Mouse (Mus musculus) lung, embryonic 16.5 days (tissue): Measurements from ENCODE around the gene Clint1. TPM values are rescaled to one million over a fixed set of nuclear protein-coding genes. Genes with fewer than 3 reads are reported as not detected.

Source experiments
- ATAC-seq: fragments of 200-750 bp; cut with Nextera tagmentation; 2 replicates; pipeline ENCODE4 v1.8.0; 2017; ENCODE audit warnings: low read depth, mild to moderate bottlenecking, moderate library complexity
- H3K27ac ChIP-seq: fragments of 300-500 bp; sonication (generic); 2 replicates; pipeline ENCODE4 v1.5.1; 2014; ENCODE audit warnings: mild to moderate bottlenecking, control low read depth, low read length
- H3K27me3 ChIP-seq: fragments of 300-500 bp; sonication (generic); 2 replicates; pipeline ENCODE4 v1.6.1; 2014; ENCODE audit warnings: low read depth, low read length, mixed read lengths; ENCODE audit not compliant: control insufficient read depth, insufficient read depth
- H3K36me3 ChIP-seq: fragments of 300-500 bp; sonication (generic); 2 replicates; pipeline ENCODE4 v1.6.1; 2014; ENCODE audit warnings: low read length; ENCODE audit not compliant: control insufficient read depth, insufficient read depth
- H3K4me1 ChIP-seq: fragments of 300-500 bp; sonication (generic); replicated peaks from 2 replicates; pipeline ENCODE4 v1.6.1; 2014; ENCODE audit warnings: low read length, mixed read lengths; ENCODE audit not compliant: control insufficient read depth, insufficient read depth
- H3K4me2 ChIP-seq: fragments of 300-500 bp; sonication (generic); 2 replicates; pipeline ENCODE4 v1.6.1; 2014; ENCODE audit warnings: low read depth, low read length, control low read depth
- H3K4me3 ChIP-seq: fragments of 300-500 bp; sonication (generic); 2 replicates; pipeline ENCODE4 v1.5.1; 2014; ENCODE audit warnings: mild to moderate bottlenecking, low read length, control low read depth
- H3K9ac ChIP-seq: fragments of 300-500 bp; sonication (generic); 2 replicates; pipeline ENCODE4 v1.6.1; 2014; ENCODE audit warnings: low read length, control low read depth
- H3K9me3 ChIP-seq: fragments of 300-500 bp; sonication (generic); 2 replicates; pipeline ENCODE4 v1.6.1; 2016; ENCODE audit warnings: low read length; ENCODE audit not compliant: control insufficient read depth
- WGBS: fragments of 180-500 bp; shearing (Covaris S2); extraction: QIAGEN DNeasy Blood & Tissue Kit; methylation state at CpG from one replicate; pipeline ENCODE4 v1.1.7; 2014; 5-methylcytosine and 5-hydroxymethylcytosine counted together
- polyA plus RNA-seq: library from polyadenylated mRNA; unstranded; fragments of >200 nt; fragmentation: Nextera tagmentation; extraction: Ambion mirVana; gene quantifications from 2 replicates; pipeline ENCODE4 v1.2.1, GENCODE M21; 2015

Clint1 gene
- polyA plus RNA-seq, 1 experiment from 2014 or later = 74.1 TPM

DNA sequence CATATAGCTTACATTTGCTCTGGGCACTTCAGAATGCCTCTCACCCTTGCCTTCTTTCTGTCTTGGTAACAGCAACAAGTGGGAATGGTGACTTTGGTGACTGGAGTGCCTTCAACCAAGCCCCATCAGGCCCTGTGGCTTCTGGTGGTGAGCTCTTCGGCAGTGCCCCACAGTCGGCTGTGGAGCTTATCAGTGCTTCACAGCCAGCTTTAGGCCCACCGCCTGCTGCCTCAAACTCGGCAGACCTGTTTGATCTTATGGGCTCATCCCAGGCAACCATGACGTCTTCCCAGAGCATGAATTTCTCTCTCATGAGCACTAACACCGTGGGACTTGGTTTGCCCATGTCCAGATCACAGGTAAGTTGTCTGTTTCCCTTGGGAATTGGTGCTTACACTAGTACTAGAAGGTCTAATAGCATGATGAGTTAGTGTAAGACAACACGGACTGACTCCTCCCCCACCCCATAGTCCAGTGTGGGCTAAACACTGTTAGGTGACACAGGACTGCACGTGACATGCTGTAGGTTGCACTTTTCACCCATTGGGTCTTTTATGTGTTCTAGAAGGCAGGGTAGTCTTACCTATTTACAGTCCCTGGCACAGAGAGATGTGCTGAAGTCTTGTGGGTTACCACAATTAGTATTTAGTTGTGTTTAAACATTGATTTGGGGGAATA lies 54.4 kb downstream of the Clint1 start:
- no peak overlapping the region for H3K4me2 ChIP-seq
- 81% methylated on average over 8 of the region's 8 CpGs for WGBS
- H3K27ac ChIP-seq = no peak overlapping the region
- H3K4me1 ChIP-seq = no peaks in the 10 kb centered on the region
- no peak overlapping the region for H3K9ac ChIP-seq
- H3K27me3 ChIP-seq = no peaks in the 10 kb centered on the region
- peaks cover 51% of the 10 kb centered on the region for H3K36me3 ChIP-seq
- H3K9me3 ChIP-seq = no peaks in the 10 kb centered on the region
- no peak for ATAC-seq
- H3K4me3 ChIP-seq = no peak overlapping the region

DNA sequence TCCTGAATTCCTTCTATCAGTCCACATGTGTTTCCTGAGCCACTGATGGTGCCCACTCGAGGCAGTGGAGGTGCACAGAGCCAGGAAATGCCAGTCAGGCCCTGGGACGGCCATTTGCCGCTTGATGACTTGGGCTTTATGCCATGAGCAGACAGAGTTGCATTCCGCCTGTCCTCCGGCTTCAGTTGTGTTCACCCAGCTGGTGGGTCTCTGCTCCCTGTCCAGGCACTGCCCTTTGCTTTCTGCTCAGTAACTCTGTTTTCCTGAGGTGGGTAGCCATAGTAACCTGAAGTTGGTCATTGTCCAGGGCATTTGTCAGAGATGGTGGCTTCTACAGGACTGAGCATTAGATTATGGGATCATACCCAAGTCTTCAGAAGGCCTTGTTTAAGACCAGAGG lies 55.5 kb downstream of the Clint1 start:
- no peak overlapping the region for H3K9ac ChIP-seq
- no peak for ATAC-seq

DNA sequence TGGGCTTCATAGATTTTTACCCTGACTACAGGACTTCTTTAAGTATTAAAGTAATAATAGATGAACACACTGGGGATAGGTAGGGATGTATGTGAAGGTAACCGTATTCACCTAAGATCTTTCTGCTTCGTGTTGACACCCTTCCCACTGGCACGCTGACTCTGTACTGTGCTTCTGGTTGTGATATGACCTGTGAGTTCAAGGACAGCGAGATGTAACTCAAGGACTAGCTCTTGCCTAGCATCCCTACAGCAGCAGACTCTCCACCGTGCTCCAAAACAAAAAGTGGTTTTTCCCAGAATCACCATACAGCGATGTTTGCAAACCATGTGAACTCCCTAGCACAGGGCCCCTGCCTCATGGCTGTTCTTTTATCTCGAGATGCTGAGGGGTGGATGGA lies 56.2 kb downstream of the Clint1 start:
- no peak overlapping the region for H3K4me3 ChIP-seq
- no peaks in the 10 kb centered on the region for H3K4me1 ChIP-seq
- H3K9me3 ChIP-seq = no peaks in the 10 kb centered on the region
- peaks cover 52% of the 10 kb centered on the region for H3K36me3 ChIP-seq
- WGBS = 85% methylated on average over 7 of the region's 7 CpGs
- no peak overlapping the region for H3K27ac ChIP-seq
- no peaks in the 10 kb centered on the region for H3K27me3 ChIP-seq
- H3K4me2 ChIP-seq = no peak overlapping the region
- H3K9ac ChIP-seq = no peak overlapping the region
- ATAC-seq = no peak

More for the DNA sequence above, 55.5 kb downstream of the Clint1 start:
- WGBS = 67% methylated on average over 5 of the region's 5 CpGs
- Histone ChIP-seq H3K27ac (no peak overlapping the region), H3K4me2 (no peak overlapping the region), H3K36me3 (peaks cover 55% of the 10 kb centered on the region), H3K9me3 (no peaks in the 10 kb centered on the region), H3K4me1 (no peaks in the 10 kb centered on the region), H3K27me3 (no peaks in the 10 kb centered on the region), H3K4me3 (no peak overlapping the region)

- Histone ChIP-seq H3K36me3 (peaks cover 45% of the 10 kb centered on the region), H3K4me3 (no peak overlapping the region), H3K9ac (no peak overlapping the region), H3K27ac (no peak overlapping the region), H3K4me2 (no peak overlapping the region), H3K27me3 (no peaks in the 10 kb centered on the region), H3K4me1 (no peaks in the 10 kb centered on the region), H3K9me3 (no peaks in the 10 kb centered on the region)
- 95% methylated on average over 7 of the region's 7 CpGs for WGBS
- no peak for ATAC-seq
Measured at GRCm38 (mm10) chr11:45908894-45909293, 57.0 kb downstream of the Clint1 start.

GRCm38 (mm10) chr11:45910701-45911100 lies 58.9 kb downstream of the Clint1 start:
- peaks cover 43% of the 10 kb centered on the region for H3K36me3 ChIP-seq
- H3K4me3 ChIP-seq = no peak overlapping the region
- no peak overlapping the region for H3K9ac ChIP-seq
- 93% methylated on average over 5 of the region's 5 CpGs for whole genome bisulfite sequencing
- no peak overlapping the region for H3K4me2 ChIP-seq
- no peaks in the 10 kb centered on the region for H3K9me3 ChIP-seq
- no peak for ATAC-seq
- H3K27ac ChIP-seq = no peak overlapping the region
- no peaks in the 10 kb centered on the region for H3K4me1 ChIP-seq
- no peaks in the 10 kb centered on the region for H3K27me3 ChIP-seq

DNA sequence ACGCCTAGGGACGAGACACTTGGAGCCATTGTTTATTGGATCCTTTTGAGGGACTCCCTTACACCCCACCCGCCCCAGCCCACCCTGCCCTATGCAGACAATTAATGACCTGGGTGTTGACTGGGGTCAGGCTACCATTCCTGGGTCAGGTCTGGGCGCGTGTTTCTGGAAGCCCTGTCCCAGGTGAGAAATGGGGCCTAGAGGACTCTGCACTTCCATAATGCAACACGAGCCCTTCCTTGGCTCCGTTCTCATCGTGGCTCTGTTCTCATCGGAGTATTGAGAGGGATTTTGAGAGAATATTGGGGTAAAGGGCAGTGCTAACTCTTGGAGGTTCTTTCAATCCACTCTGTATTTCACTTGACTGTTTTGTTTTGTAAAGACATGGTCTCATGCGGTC lies 64.3 kb downstream of the Clint1 start:
- no peaks in the 10 kb centered on the region for H3K27me3 ChIP-seq
- H3K27ac ChIP-seq = no peak overlapping the region
- WGBS = 82% methylated on average over 10 of the region's 10 CpGs
- no peak for ATAC-seq
- H3K4me2 ChIP-seq = no peak overlapping the region
- H3K36me3 ChIP-seq = peaks cover 6% of the 10 kb centered on the region; the same call in 1 of the 2 replicates
- no peak overlapping the region for H3K4me3 ChIP-seq
- no peak overlapping the region for H3K9ac ChIP-seq
- no peaks in the 10 kb centered on the region for H3K4me1 ChIP-seq
- no peaks in the 10 kb centered on the region for H3K9me3 ChIP-seq

DNA sequence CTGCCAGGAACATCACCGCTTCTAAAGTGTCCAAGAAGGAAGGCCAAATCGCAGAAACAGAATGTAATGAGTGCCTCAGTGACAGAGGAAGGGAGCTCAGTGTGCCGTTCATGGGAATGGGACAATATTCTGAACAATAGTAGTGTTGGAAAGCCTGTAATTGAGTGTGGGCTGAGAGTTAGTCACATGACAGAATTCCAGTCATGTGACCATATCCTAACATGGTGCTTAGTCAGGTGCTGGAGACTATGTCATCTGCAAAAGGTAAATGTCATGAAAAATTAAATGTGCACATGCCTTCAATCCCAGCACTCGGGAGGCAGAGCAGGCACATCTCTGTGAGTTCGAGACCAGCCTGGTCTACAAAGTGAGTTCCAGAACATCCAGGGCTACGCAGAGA lies 66.2 kb downstream of the Clint1 start:
- ATAC-seq = no peak
- Histone ChIP-seq H3K27ac (no peak overlapping the region), H3K27me3 (no peaks in the 10 kb centered on the region), H3K36me3 (no peaks in the 10 kb centered on the region), H3K4me3 (no peak overlapping the region), H3K9me3 (no peaks in the 10 kb centered on the region), H3K9ac (no peak overlapping the region), H3K4me2 (no peak overlapping the region), H3K4me1 (no peaks in the 10 kb centered on the region)
- WGBS = 84% methylated on average over 6 of the region's 6 CpGs

DNA sequence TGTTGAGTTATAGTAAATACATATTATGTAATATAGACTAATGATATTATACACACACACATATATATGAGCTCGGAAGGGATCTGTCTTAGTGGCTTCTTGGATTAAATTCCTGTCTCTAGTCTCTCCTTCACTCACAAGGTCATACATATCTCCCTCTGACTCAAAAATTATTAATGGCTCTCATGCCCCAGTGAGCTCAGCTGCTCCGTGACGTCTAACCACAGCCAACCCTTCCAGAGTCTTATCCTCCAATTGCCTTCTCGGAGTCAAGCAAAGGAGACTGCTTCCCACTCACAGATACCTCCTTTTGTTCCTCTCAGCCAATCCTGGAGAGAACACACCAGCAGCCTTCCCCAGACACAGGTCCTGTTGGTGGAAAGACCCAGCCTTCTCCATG lies 67.0 kb downstream of the Clint1 start:
- Histone ChIP-seq H3K27me3 (no peaks in the 10 kb centered on the region), H3K36me3 (no peaks in the 10 kb centered on the region), H3K27ac (no peak overlapping the region), H3K9ac (no peak overlapping the region), H3K9me3 (no peaks in the 10 kb centered on the region), H3K4me3 (no peak overlapping the region), H3K4me2 (no peak overlapping the region), H3K4me1 (no peaks in the 10 kb centered on the region)
- WGBS = 66% methylated on average over 4 of the region's 4 CpGs
- no peak for ATAC-seq

DNA sequence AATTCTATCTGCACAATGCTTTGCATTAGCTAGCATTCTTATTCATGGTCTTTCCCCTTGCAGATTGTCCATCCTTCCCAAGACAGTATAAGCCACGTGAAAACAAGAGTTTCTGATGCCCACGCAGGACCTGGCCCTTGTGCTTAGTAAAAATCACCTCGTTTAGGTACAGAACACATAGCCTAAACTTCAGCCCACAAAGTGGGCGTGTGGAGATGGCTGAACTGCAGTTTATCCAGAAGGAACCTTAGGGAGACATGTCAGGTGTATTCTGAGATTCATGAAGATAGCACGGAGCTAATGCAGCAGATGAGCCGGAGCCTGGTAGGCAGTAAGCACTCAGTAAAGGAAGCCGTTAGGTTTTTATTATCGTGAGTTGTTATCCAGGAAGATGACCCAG lies 69.2 kb downstream of the Clint1 start:
- 48% methylated on average over 8 of the region's 8 CpGs for WGBS
- Histone ChIP-seq H3K4me2 (no peak overlapping the region), H3K4me1 (no peaks in the 10 kb centered on the region), H3K9ac (no peak overlapping the region; the same call in 1 of the 2 replicates), H3K36me3 (no peaks in the 10 kb centered on the region), H3K27me3 (no peaks in the 10 kb centered on the region), H3K4me3 (no peak overlapping the region), H3K9me3 (no peaks in the 10 kb centered on the region), H3K27ac (no peak overlapping the region)
- no peak for ATAC-seq

DNA sequence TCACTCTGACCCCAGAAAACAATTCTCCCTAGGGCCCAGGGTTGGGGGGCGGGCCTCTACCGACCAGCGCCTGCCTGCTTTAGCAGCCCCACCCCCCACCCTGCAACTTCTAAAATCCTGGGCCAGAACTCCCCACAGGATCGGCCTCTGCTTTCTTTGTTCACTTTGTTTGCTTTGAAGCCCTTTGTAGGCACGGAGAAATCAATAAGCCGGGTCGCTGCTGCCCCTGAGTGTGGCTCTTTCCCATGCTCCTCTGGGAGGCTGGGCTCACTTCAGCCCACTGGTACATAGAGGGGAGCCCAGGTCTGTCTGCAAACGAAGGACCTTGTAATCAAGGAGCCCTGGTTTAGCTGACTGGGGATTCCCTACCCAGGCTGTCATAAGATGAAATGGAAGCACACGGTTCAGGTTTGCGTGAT lies 69.6 kb downstream of the Clint1 start:
- 17% methylated on average over 10 of the region's 10 CpGs for WGBS
- no peak overlapping the region for H3K4me3 ChIP-seq
- peak overlapping the region; percentile 2; the same call in 1 of the 2 replicates for H3K9ac ChIP-seq
- ATAC-seq = no peak
- no peak overlapping the region for H3K4me2 ChIP-seq
- H3K36me3 ChIP-seq = no peaks in the 10 kb centered on the region
- H3K4me1 ChIP-seq = no peaks in the 10 kb centered on the region
- H3K27me3 ChIP-seq = no peaks in the 10 kb centered on the region
- no peak overlapping the region for H3K27ac ChIP-seq
- no peaks in the 10 kb centered on the region for H3K9me3 ChIP-seq
